Mouse (Mus musculus) T-helper 2 cell (primary cell): ENCODE measurements around the gene Olfr69.
"Not testable (repeated sequence)": the region's sequence is repeated elsewhere in the genome, so short reads cannot be mapped to it uniquely, and the experiment has no call there.

Experiments used
- in situ Hi-C: fragments of 300-600 bp; cut with MboI, MseI; formaldehyde crosslinking; loops from one replicate; pipeline ENCODE4 v1.15.1; 2025; ENCODE audit warnings: high pct_unique_total_duplicates

Olfr69 gene

GRCm38 (mm10) chr7:103716398-103716797 is 55.0 kb downstream of the Olfr69 start:
- in situ Hi-C loops = not testable (repeated sequence)
